Mouse (Mus musculus) heart, embryonic 14.5 days (tissue): ENCODE data around the gene Eps8l1. TPM values are rescaled to one million over a fixed set of nuclear protein-coding genes. Genes with fewer than 3 reads are reported as not detected.
A peak's percentile ranks its signal among the peaks of the same experiment; 100 is the strongest.
"Not testable (repeated sequence)": the region's sequence is repeated elsewhere in the genome, so short reads cannot be mapped to it uniquely, and the experiment has no call there.

Experiments
- ATAC-seq: fragments of 200-750 bp; cut with Nextera tagmentation; 2 replicates; pipeline ENCODE4 v1.8.0; 2017; ENCODE audit warnings: low read depth, moderate TSS enrichment; ENCODE audit not compliant: insufficient number of reproducible peaks, insufficient read depth, low FRiP score
- H3K27ac ChIP-seq, 2 experiments: fragments of 200-500 bp in 1 of 2; fragments of 300-500 bp in 1 of 2; sonication (generic) in 1 of 2; replicated peaks in 1 of 2; 2 replicates each; pipeline ENCODE4 v1.5.1; 2012 to 2014; ENCODE audit warnings: low read depth in 2 of 2, low read length in 2 of 2, control low read depth in 1 of 2, mild to moderate bottlenecking in 1 of 2, mixed read lengths in 1 of 2; ENCODE audit not compliant: control insufficient read depth in 1 of 2, insufficient read depth in 1 of 2
- H3K27me3 ChIP-seq: fragments of 300-500 bp; sonication (generic); 2 replicates; pipeline ENCODE4 v1.6.1; 2014; ENCODE audit warnings: mild to moderate bottlenecking, low read length, control low read depth; ENCODE audit not compliant: control insufficient read depth, insufficient read depth
- H3K36me3 ChIP-seq: fragments of 300-500 bp; sonication (generic); 2 replicates; pipeline ENCODE4 v1.6.1; 2014; ENCODE audit warnings: mild to moderate bottlenecking, control low read depth, low read length, mixed read lengths; ENCODE audit not compliant: control insufficient read depth, insufficient read depth
- H3K4me1 ChIP-seq, 2 experiments: fragments of 200-500 bp in 1 of 2; fragments of 300-500 bp in 1 of 2; sonication (generic) in 1 of 2; 2 replicates each; pipeline ENCODE4 v1.6.1; 2012 to 2014; ENCODE audit warnings: low read length in 2 of 2, control low read depth in 1 of 2, mixed read lengths in 1 of 2; ENCODE audit not compliant: control insufficient read depth in 2 of 2, insufficient read depth in 2 of 2
- H3K4me2 ChIP-seq: fragments of 300-500 bp; sonication (generic); 2 replicates; pipeline ENCODE4 v1.6.1; 2014; ENCODE audit warnings: mild to moderate bottlenecking, low read length
- H3K4me3 ChIP-seq, 2 experiments: fragments of 200-500 bp in 1 of 2; fragments of 300-500 bp in 1 of 2; sonication (generic) in 1 of 2; 2 replicates each; pipeline ENCODE4 v1.5.1; 2012 to 2014; ENCODE audit warnings: low read length in 2 of 2, mild to moderate bottlenecking in 2 of 2, control low read depth in 1 of 2, low read depth in 1 of 2, moderate library complexity in 1 of 2; ENCODE audit not compliant: control insufficient read depth in 1 of 2, insufficient read depth in 1 of 2
- H3K9ac ChIP-seq: fragments of 300-500 bp; sonication (generic); 2 replicates; pipeline ENCODE4 v1.6.1; 2014; ENCODE audit warnings: mild to moderate bottlenecking, low read length
- H3K9me3 ChIP-seq: fragments of 300-500 bp; sonication (generic); 2 replicates; pipeline ENCODE4 v1.6.1; 2016; ENCODE audit warnings: low read length, control low read depth; ENCODE audit not compliant: control insufficient read depth
- WGBS: fragments of 180-500 bp; shearing (Covaris S2); extraction: QIAGEN DNeasy Blood & Tissue Kit; methylation state at CpG from one replicate; pipeline ENCODE4 v1.1.7; 2014; 5-methylcytosine and 5-hydroxymethylcytosine counted together
- polyA plus RNA-seq: library from polyadenylated mRNA; unstranded; fragments of >200 nt; fragmentation: Nextera tagmentation; extraction: Ambion mirVana; gene quantifications from 2 replicates; pipeline ENCODE4 v1.2.1, GENCODE M21; 2014

Eps8l1 gene
- polyA plus RNA-seq: 2.1 and 4.7 TPM in 2 replicates

DNA sequence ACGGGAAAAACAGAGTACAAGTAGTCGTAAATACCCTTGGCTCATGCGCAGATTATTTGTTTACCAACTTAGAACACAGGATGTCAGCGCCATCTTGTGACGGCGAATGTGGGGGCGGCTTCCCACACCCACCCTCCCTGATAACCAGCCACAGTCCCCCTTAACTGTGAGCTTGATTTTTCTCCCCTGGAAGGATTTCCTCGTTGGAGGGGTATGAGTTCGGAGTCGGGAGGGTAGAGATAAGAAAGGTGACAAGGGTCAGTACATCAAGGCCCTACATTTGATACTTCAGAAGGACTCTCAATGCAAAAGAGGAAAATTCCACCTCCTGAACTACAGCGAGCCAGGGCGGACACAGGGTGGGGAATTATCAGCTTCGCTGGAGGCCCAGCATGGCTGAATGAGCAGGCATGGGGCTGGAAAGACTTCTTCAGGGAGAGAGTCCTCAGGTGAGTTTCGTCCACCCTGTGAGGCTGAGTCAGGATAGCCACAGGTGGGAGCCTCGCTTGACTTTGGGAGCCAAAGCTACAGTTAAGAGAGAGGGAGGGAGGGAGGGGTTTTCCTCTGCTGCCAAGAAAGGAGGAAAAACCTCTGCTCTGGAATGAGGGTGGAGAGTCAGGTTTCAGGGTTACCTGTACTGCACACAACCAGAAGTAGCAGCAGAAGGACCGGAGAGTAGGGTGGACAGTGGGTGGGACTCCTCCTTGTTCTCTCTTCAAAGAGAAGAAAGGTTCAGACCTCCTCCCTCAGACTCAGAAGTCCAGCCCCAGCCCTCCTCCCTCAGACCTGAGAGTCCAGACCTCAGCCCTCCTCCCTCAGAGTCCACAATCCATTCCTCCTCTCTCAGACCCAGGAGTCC, at the start of gene Eps8l1:
Eps8l1 (plus strand) TSS at position 99 of the 859 bp plus-strand sequence.
- Histone ChIP-seq H3K36me3 (no peaks in the 10 kb centered on the region), H3K4me3 (peak within 1 kb of the TSS; percentile 23 to 31), H3K4me2 (peak within 1 kb of the TSS; percentile 45), H3K9me3 (no peaks in the 10 kb centered on the region), H3K9ac (peak within 1 kb of the TSS; percentile 62), H3K27ac (peak within 1 kb of the TSS; percentile 27 to 41; a peak in 3 of 4 replicates), H3K27me3 (no peaks in the 10 kb centered on the region), H3K4me1 (no peaks in the 10 kb centered on the region)
- no peak for ATAC-seq
- 56% methylated on average over 13 of the region's 16 CpGs for WGBS

DNA sequence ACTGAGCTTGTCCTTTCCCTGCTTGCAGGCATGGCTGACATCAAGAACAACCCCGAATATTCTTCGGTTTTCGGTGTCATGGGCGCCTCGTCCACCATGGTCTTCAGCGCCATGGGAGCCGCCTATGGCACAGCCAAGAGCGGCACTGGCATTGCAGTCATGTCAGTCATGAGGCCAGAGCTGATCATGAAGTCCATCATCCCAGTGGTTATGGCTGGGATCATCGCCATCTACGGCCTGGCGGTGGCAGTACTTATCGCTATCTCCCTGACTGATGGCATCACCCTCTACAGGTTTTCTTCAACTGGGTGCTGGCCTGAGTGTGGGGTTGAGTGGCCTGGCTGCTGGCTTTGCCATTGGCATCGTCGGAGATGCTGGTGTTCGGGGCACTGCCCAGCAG, 48.1 kb upstream of the Eps8l1 start:
- H3K27me3 ChIP-seq, H3K9ac ChIP-seq, H3K4me2 ChIP-seq, ATAC-seq, H3K4me3 ChIP-seq, H3K27ac ChIP-seq, H3K36me3 ChIP-seq, H3K9me3 ChIP-seq, H3K4me1 ChIP-seq: not testable (repeated sequence)
- WGBS: 88% methylated on average over 15 of the region's 15 CpGs

- ATAC-seq: no peak
- H3K4me1 ChIP-seq: no peaks in the 10 kb centered on the region
- H3K27ac ChIP-seq: no peak overlapping the region
- H3K4me3 ChIP-seq: no peak overlapping the region
- no peak overlapping the region for H3K4me2 ChIP-seq
- H3K9me3 ChIP-seq: no peaks in the 10 kb centered on the region
- no peak overlapping the region for H3K9ac ChIP-seq
- no peaks in the 10 kb centered on the region for H3K27me3 ChIP-seq
- peaks cover 13% of the 10 kb centered on the region for H3K36me3 ChIP-seq
- 78% methylated on average over 6 of the region's 6 CpGs for WGBS
These were observed 40.8 kb upstream of the Eps8l1 start for GRCm38 (mm10) chr7:4419681-4420080.

DNA sequence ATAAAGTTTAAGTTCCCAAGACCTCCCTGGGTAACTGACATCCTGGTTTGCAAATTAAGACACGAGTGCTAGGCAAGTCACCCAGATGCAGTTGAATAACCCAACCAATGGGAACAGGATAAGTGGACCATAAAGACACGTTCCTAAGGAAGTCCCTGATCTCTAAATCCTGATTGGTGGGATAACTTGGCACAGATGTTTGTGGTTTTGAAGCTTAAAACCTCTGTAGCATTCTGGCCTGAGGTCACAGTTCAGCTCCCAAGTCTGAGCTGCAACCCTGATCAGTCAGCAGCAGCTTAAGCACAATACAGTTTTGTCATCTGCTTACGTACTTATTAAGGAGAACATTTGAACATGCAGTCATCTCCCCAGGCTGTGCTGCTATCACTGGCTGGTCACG, 40.2 kb upstream of the Eps8l1 start:
- H3K4me3 ChIP-seq: no peak overlapping the region
- no peaks in the 10 kb centered on the region for H3K4me1 ChIP-seq
- H3K36me3 ChIP-seq: peaks cover 18% of the 10 kb centered on the region
- H3K9ac ChIP-seq: no peak overlapping the region
- H3K4me2 ChIP-seq: no peak overlapping the region
- H3K27ac ChIP-seq: no peak overlapping the region
- ATAC-seq: no peak
- no peaks in the 10 kb centered on the region for H3K9me3 ChIP-seq
- H3K27me3 ChIP-seq: no peaks in the 10 kb centered on the region
- WGBS: 48% methylated on average over 4 of the region's 4 CpGs

- H3K4me2 ChIP-seq: no peak overlapping the region
- H3K36me3 ChIP-seq: peaks cover 87% of the 10 kb centered on the region
- H3K27me3 ChIP-seq: no peaks in the 10 kb centered on the region
- no peak overlapping the region for H3K9ac ChIP-seq
- ATAC-seq: peak; percentile 75
- WGBS: 50% methylated on average over 7 of the region's 7 CpGs
- H3K27ac ChIP-seq: no peak overlapping the region
- H3K4me1 ChIP-seq: no peaks in the 10 kb centered on the region
- no peak overlapping the region for H3K4me3 ChIP-seq
- H3K9me3 ChIP-seq: no peaks in the 10 kb centered on the region
These were observed 33.1 kb upstream of the Eps8l1 start for GRCm38 (mm10) chr7:4427161-4427912.

GRCm38 (mm10) chr7:4430246-4430844, 30.1 kb upstream of the Eps8l1 start:
- 94% methylated on average over 9 of the region's 9 CpGs for WGBS
- ATAC-seq: no peak
- H3K9ac ChIP-seq: no peak overlapping the region
- no peaks in the 10 kb centered on the region for H3K27me3 ChIP-seq
- no peak overlapping the region for H3K4me3 ChIP-seq
- H3K9me3 ChIP-seq: no peaks in the 10 kb centered on the region
- H3K4me1 ChIP-seq: no peaks in the 10 kb centered on the region
- no peak overlapping the region for H3K27ac ChIP-seq
- H3K4me2 ChIP-seq: no peak overlapping the region
- peaks cover 97% of the 10 kb centered on the region for H3K36me3 ChIP-seq

DNA sequence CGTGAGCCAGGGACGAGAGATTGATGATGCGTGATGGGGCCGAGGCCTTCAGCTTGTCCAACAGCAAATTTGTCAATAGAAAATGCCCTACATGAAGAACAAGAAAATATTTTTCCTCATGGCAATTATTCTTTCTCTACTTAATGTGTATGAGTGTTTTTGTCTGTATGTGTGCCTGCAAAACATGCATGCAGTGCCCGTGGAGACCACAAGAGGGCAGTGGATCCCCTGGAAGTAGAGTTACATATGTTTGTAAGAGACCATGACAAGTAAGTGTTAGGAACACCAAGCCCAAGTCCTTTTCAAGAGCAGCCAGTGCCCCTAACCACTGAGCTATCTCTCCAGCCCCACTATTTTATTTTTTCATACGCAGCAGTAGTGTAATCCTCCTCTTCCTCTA, 28.9 kb upstream of the Eps8l1 start:
- H3K36me3 ChIP-seq: peaks cover 97% of the 10 kb centered on the region

More for the DNA sequence above, 28.9 kb upstream of the Eps8l1 start:
- no peak for ATAC-seq
- Histone ChIP-seq H3K4me2 (no peak overlapping the region), H3K4me3 (no peak overlapping the region), H3K27ac (no peak overlapping the region), H3K9me3 (no peaks in the 10 kb centered on the region), H3K4me1 (no peaks in the 10 kb centered on the region), H3K9ac (no peak overlapping the region), H3K27me3 (no peaks in the 10 kb centered on the region)
- 80% methylated on average over 6 of the region's 6 CpGs for WGBS
